Mouse (Mus musculus) heart, embryonic 13.5 days (tissue): Measurements from ENCODE around the gene D16Ertd472e. TPM values are rescaled to one million over a fixed set of nuclear protein-coding genes. Genes with fewer than 3 reads are reported as not detected.

Experiments used
- ATAC-seq: fragments of 200-750 bp; cut with Nextera tagmentation; 2 replicates; pipeline ENCODE4 v1.8.0; 2017; ENCODE audit warnings: moderate TSS enrichment; ENCODE audit not compliant: insufficient number of reproducible peaks, low FRiP score, low TSS enrichment; ENCODE audit errors: extremely low read depth
- H3K27ac ChIP-seq: fragments of 300-500 bp; sonication (generic); replicated peaks from 2 replicates; pipeline ENCODE4 v1.5.1; 2015; ENCODE audit warnings: moderate library complexity, mild to moderate bottlenecking, inconsistent platforms
- H3K27me3 ChIP-seq: fragments of 300-500 bp; sonication (generic); replicated peaks from 2 replicates; pipeline ENCODE4 v1.6.1; 2015; ENCODE audit warnings: mild to moderate bottlenecking, inconsistent platforms
- H3K36me3 ChIP-seq: fragments of 300-500 bp; sonication (generic); 2 replicates; pipeline ENCODE4 v1.6.1; 2015; ENCODE audit warnings: mild to moderate bottlenecking, inconsistent platforms
- H3K4me1 ChIP-seq: fragments of 300-500 bp; sonication (generic); 2 replicates; pipeline ENCODE4 v1.6.1; 2015; ENCODE audit warnings: inconsistent platforms
- H3K4me2 ChIP-seq: fragments of 300-500 bp; sonication (generic); 2 replicates; pipeline ENCODE4 v1.6.1; 2015; ENCODE audit warnings: inconsistent platforms, mild to moderate bottlenecking, moderate library complexity
- H3K4me3 ChIP-seq: fragments of 300-500 bp; sonication (generic); 2 replicates; pipeline ENCODE4 v1.5.1; 2015; ENCODE audit warnings: moderate library complexity, mild to moderate bottlenecking, inconsistent platforms
- H3K9ac ChIP-seq: fragments of 300-500 bp; sonication (generic); 2 replicates; pipeline ENCODE4 v1.6.1; 2015; ENCODE audit warnings: inconsistent platforms, mild to moderate bottlenecking, moderate library complexity
- H3K9me3 ChIP-seq: fragments of 300-500 bp; sonication (generic); 2 replicates; pipeline ENCODE4 v1.6.1; 2016; ENCODE audit warnings: inconsistent platforms
- WGBS: fragments of 180-500 bp; shearing (Covaris S2); methylation state at CpG from one replicate; pipeline ENCODE4 v1.1.7; 2015; ENCODE audit warnings: mixed read lengths; 5-methylcytosine and 5-hydroxymethylcytosine counted together
- polyA plus RNA-seq: library from polyadenylated mRNA; unstranded; fragments of >200 nt; fragmentation: Nextera tagmentation; extraction: Ambion mirVana; gene quantifications from 2 replicates; pipeline ENCODE4 v1.2.1, GENCODE M21; 2015

D16Ertd472e gene
- polyA plus RNA-seq, 1 experiment from 2014 or later: 7.5 TPM

- H3K4me1 ChIP-seq: peaks cover 22% of the 10 kb centered on the region
- H3K9me3 ChIP-seq: no peaks in the 10 kb centered on the region
- H3K4me3 ChIP-seq: no peak overlapping the region
- no peak for ATAC-seq
- no peak overlapping the region for H3K27ac ChIP-seq
- no peaks in the 10 kb centered on the region for H3K36me3 ChIP-seq
- H3K27me3 ChIP-seq: no peaks in the 10 kb centered on the region
- WGBS: 61% methylated on average over 11 of the region's 11 CpGs
- H3K4me2 ChIP-seq: no peak overlapping the region
- H3K9ac ChIP-seq: no peak overlapping the region
Measured at GRCm38 (mm10) chr16:78585664-78586397, 9.3 kb upstream of the D16Ertd472e start.

GRCm38 (mm10) chr16:78585163-78585562 lies 8.7 kb upstream of the D16Ertd472e start:
- Histone ChIP-seq H3K27ac (no peak overlapping the region), H3K4me3 (no peak overlapping the region), H3K9me3 (no peaks in the 10 kb centered on the region), H3K36me3 (no peaks in the 10 kb centered on the region), H3K4me2 (no peak overlapping the region), H3K27me3 (no peaks in the 10 kb centered on the region), H3K9ac (no peak overlapping the region), H3K4me1 (peaks cover 22% of the 10 kb centered on the region)
- ATAC-seq: no peak
- WGBS: 60% methylated on average over 4 of the region's 4 CpGs

GRCm38 (mm10) chr16:78583968-78584367 lies 7.5 kb upstream of the D16Ertd472e start:
- Histone ChIP-seq H3K4me3 (no peak overlapping the region), H3K4me2 (no peak overlapping the region), H3K27ac (no peak overlapping the region), H3K9me3 (no peaks in the 10 kb centered on the region), H3K9ac (no peak overlapping the region), H3K27me3 (no peaks in the 10 kb centered on the region), H3K4me1 (peaks cover 22% of the 10 kb centered on the region), H3K36me3 (no peaks in the 10 kb centered on the region)
- 67% methylated on average over 4 of the region's 4 CpGs for WGBS
- ATAC-seq: no peak

DNA sequence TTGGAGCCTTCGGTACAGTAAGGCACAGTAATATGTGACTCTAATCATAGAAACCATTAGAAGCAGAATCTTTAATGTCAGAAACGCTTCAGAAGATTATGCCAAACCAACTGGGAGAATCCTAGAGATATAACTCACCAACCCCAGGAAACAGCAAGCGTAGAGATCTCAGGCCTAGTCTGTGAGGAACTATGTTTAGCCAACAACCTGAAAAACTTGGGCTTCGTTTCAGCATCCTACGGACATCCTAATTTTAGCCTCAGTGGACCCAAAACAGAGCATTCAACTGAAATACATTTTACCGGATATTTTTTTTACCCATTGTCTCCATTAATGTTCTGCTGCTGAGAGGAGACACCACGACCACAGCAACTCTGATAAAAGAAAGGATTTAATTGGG lies 3.9 kb upstream of the D16Ertd472e start:
- Histone ChIP-seq H3K36me3 (no peaks in the 10 kb centered on the region), H3K9ac (no peak overlapping the region), H3K4me3 (no peak overlapping the region), H3K4me2 (no peak overlapping the region), H3K9me3 (no peaks in the 10 kb centered on the region), H3K4me1 (peaks cover 15% of the 10 kb centered on the region), H3K27me3 (no peaks in the 10 kb centered on the region), H3K27ac (no peak overlapping the region)
- ATAC-seq: no peak
- 85% methylated on average over 7 of the region's 7 CpGs for WGBS

- no peak overlapping the region for H3K4me3 ChIP-seq
- no peak overlapping the region for H3K27ac ChIP-seq
- no peak for ATAC-seq
- H3K4me2 ChIP-seq: no peak overlapping the region
- no peaks in the 10 kb centered on the region for H3K27me3 ChIP-seq
- H3K4me1 ChIP-seq: peaks cover 20% of the 10 kb centered on the region
- H3K9me3 ChIP-seq: no peaks in the 10 kb centered on the region
- H3K36me3 ChIP-seq: no peaks in the 10 kb centered on the region
- no peak overlapping the region for H3K9ac ChIP-seq
- 83% methylated on average over 4 of the region's 4 CpGs for WGBS
Measured at GRCm38 (mm10) chr16:78579386-78579785, 2.9 kb upstream of the D16Ertd472e start.

DNA sequence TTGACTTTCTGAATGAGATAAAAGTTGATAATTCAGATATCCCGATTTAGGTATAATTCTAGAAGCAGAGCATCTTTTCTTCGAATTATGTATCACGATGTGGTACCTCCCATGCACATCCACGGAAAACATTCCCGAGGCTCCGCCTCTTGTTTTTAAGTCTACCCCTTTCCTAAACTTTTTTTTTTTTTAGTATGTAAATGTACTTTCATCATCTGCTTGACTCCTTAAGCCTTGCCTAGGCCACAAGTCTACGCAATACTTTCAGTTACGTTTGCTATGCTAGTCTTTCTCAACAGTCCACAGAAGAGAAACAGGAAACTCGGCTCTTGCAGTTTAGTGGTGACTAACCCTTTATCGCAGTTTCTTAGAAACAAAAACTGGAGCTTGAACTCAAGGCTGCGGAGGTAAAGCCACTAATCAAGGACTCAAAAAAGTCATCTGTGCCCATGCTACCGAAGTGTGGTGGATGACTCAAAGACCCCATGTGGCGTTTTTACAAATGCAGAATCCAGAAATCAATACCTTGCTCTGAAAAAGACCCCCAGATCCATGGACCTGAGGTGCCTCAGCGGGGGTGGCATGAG lies 670 bp upstream of the D16Ertd472e start:
- H3K9ac ChIP-seq: peak overlapping the region; percentile 86
- WGBS: 17% methylated on average over 14 of the region's 14 CpGs
- no peak for ATAC-seq

GRCm38 (mm10) chr16:78575852-78576477 lies 543 bp downstream of the D16Ertd472e start:
- peak overlapping the region; percentile 83 for H3K27ac ChIP-seq
- H3K27me3 ChIP-seq: no peaks in the 10 kb centered on the region
- peak overlapping the region; percentile 68 for H3K4me3 ChIP-seq
- WGBS: under 1% methylated on average over 41 of the region's 41 CpGs
- H3K4me2 ChIP-seq: peak overlapping the region; percentile 80
- peak overlapping the region; percentile 86 for H3K9ac ChIP-seq
- H3K9me3 ChIP-seq: no peaks in the 10 kb centered on the region
- peaks cover 14% of the 10 kb centered on the region for H3K4me1 ChIP-seq
- H3K36me3 ChIP-seq: no peaks in the 10 kb centered on the region; the same call in 1 of the 2 replicates
- peak; percentile 48; the same call in 1 of the 2 replicates for ATAC-seq

More for the DNA sequence above, 670 bp upstream of the D16Ertd472e start:
- Histone ChIP-seq H3K4me1 (peaks cover 17% of the 10 kb centered on the region), H3K36me3 (no peaks in the 10 kb centered on the region; the same call in 1 of the 2 replicates), H3K4me3 (peak overlapping the region; percentile 68), H3K27me3 (no peaks in the 10 kb centered on the region), H3K9me3 (no peaks in the 10 kb centered on the region), H3K27ac (peak overlapping the region; percentile 83), H3K4me2 (peak overlapping the region; percentile 80)

DNA sequence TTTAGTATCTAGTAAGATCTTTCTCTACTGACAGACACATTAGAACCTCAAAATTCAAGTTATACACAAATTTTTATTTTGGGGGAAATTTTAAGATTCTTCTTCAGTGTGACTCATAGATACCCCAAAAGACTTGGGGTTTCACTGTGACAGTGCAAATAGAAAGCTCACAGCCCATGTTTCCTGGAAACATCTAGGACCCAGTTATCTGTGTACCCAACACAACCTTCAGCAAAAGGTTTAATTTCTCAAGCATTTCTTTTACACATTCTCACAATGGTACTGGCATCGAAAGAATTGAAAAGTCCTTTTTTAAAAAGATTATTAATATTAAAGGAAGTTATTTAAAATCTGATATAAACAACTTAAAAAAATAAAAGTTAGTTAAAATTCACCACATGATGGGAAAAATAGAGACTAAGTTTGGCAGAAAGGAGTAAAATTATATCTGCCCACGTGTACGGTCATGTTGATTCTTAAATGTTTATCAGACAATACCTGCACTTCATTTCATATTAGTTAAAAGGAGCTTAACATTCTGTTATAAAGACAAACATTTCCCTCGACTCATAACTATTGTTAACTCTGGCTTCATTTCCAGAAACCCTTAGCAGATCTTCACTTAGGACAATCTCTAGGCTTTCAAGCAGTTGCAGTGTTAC lies 1.2 kb downstream of the D16Ertd472e start:
- H3K36me3 ChIP-seq: no peaks in the 10 kb centered on the region; the same call in 1 of the 2 replicates
- no peaks in the 10 kb centered on the region for H3K9me3 ChIP-seq
- H3K4me3 ChIP-seq: peak overlapping the region; percentile 68
- peak overlapping the region; percentile 80 for H3K4me2 ChIP-seq
- peaks cover 14% of the 10 kb centered on the region for H3K4me1 ChIP-seq
- peak overlapping the region; percentile 86 for H3K9ac ChIP-seq
- WGBS: 36% methylated on average over 4 of the region's 4 CpGs
- peak overlapping the region; percentile 83; the same call in 1 of the 2 replicates for H3K27ac ChIP-seq
- ATAC-seq: no peak
- H3K27me3 ChIP-seq: no peaks in the 10 kb centered on the region

DNA sequence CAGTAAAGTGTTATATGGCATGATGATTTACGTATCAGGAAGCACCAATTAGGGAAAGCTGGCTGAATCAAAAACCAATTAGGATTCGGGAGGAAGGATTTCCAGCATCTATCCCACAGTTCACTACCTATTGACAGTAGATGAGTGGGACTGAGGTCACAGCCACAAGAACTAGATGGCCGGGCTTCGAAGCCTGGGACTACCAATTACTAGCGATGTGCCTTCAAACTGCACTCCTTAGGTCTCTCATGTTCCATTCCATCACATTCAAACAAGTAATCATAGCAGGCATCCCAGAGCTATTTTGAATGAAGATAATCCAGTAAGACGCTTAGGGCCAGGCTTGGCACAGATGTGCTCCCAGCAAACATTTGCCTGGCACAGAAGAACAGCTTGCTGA lies 2.3 kb downstream of the D16Ertd472e start:
- peaks cover 14% of the 10 kb centered on the region for H3K4me1 ChIP-seq
- no peaks in the 10 kb centered on the region; the same call in 1 of the 2 replicates for H3K36me3 ChIP-seq
- no peaks in the 10 kb centered on the region for H3K27me3 ChIP-seq
- peak overlapping the region; percentile 80 for H3K4me2 ChIP-seq
- H3K9me3 ChIP-seq: no peaks in the 10 kb centered on the region
- peak overlapping the region; percentile 24 for H3K4me3 ChIP-seq
- ATAC-seq: no peak
- no peak overlapping the region for H3K27ac ChIP-seq
- H3K9ac ChIP-seq: 0 out of 2 replicates have a peak overlapping the region, but pooled peaks have one; percentile 25
- 74% methylated on average over 6 of the region's 6 CpGs for whole genome bisulfite sequencing

DNA sequence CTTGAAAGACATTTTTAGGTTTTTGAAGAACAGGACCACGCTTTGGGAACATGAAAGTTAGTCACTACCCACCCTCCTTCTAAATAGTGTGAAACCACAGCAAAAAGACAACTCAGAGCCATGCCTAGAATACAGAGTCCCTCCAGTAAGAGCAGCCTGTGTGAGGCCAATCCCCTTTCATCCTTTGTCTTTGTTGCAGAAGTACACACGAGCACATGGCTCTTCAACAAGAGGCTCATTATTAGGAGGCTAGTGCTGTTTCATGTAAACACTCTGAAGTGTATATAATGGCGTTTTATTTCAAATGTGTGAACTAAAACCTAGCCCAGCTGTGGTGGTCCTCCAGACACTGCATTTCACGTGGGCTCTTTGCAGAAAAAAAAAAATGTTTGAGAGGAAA lies 3.5 kb downstream of the D16Ertd472e start:
- Histone ChIP-seq H3K4me1 (peaks cover 14% of the 10 kb centered on the region), H3K4me3 (no peak overlapping the region), H3K9ac (no peak overlapping the region), H3K36me3 (no peaks in the 10 kb centered on the region; the same call in 1 of the 2 replicates), H3K27ac (no peak overlapping the region), H3K9me3 (no peaks in the 10 kb centered on the region), H3K27me3 (no peaks in the 10 kb centered on the region), H3K4me2 (no peak overlapping the region)
- ATAC-seq: no peak
- WGBS: 57% methylated on average over 4 of the region's 4 CpGs
